Mouse (Mus musculus): ENCODE data around the gene Fam83g. TPM values are rescaled to one million over a fixed set of nuclear protein-coding genes. Genes with fewer than 3 reads are reported as not detected.
"Not testable (repeated sequence)": the region's sequence is repeated elsewhere in the genome, so short reads cannot be mapped to it uniquely, and the experiment has no call there.

Gene Fam83g
- not detected in 2 replicates for polyA plus RNA-seq (2012; ENCODE audit: insufficient read depth, insufficient read length, low replicate concordance, missing spikeins)

- TF ChIP-seq CTCF (IDR thresholded peaks at IDR 0.05; ENCODE audit: insufficient read depth, low read depth, low read length) (no peak), POLR2A (IDR thresholded peaks at IDR 0.05; ENCODE audit: insufficient read depth, low read depth, low read length) (no peak)
- peaks cover 19% of the 10 kb centered on the region for H3K4me1 ChIP-seq (ENCODE audit: control insufficient read depth, insufficient read depth, low read length)
- WGBS = 7% methylated on average over 76 of the region's 76 CpGs
- peak within 1 kb of the TSS; percentile 12; the same call in 1 of the 2 replicates for H3K4me3 ChIP-seq (ENCODE audit: insufficient read depth, low read depth, low read length)
- no peak within 1 kb of the TSS for H3K27ac ChIP-seq (ENCODE audit: insufficient read depth, low read depth, low read length)
Measured at GRCm38 (mm10) chr11:61683907-61684731, at the start of gene Fam83g. Gene Fam83g (plus strand): TSS chr11:61684091.

GRCm38 (mm10) chr11:61636309-61636708 lies 47.6 kb upstream of the Fam83g start:
- H3K4me3 ChIP-seq (ENCODE audit: insufficient read depth, low read depth, low read length); H3K27ac ChIP-seq (ENCODE audit: insufficient read depth, low read depth, low read length); H3K4me1 ChIP-seq (ENCODE audit: control insufficient read depth, insufficient read depth, low read length): not testable (repeated sequence)
- 98% methylated on average over 3 of the region's 4 CpGs for WGBS

GRCm38 (mm10) chr11:61637413-61637812 lies 46.5 kb upstream of the Fam83g start:
- 54% methylated on average over 1 of the region's 1 CpGs for WGBS
- TF ChIP-seq POLR2A (IDR thresholded peaks at IDR 0.05; ENCODE audit: insufficient read depth, low read depth, low read length) = no peak
- TF ChIP-seq CTCF (IDR thresholded peaks at IDR 0.05; ENCODE audit: insufficient read depth, low read depth, low read length) = no peak

GRCm38 (mm10) chr11:61637856-61638255 lies 46.0 kb upstream of the Fam83g start:
- no peak for TF ChIP-seq POLR2A (IDR thresholded peaks at IDR 0.05; ENCODE audit: insufficient read depth, low read depth, low read length)
- TF ChIP-seq CTCF (IDR thresholded peaks at IDR 0.05; ENCODE audit: insufficient read depth, low read depth, low read length) = no peak
- WGBS = 74% methylated on average over 3 of the region's 3 CpGs

More at GRCm38 (mm10) chr11:61637413-61637812, 46.5 kb upstream of the Fam83g start:
- Histone ChIP-seq H3K4me1 (ENCODE audit: control insufficient read depth, insufficient read depth, low read length) (no peaks in the 10 kb centered on the region), H3K27ac (ENCODE audit: insufficient read depth, low read depth, low read length) (no peak overlapping the region), H3K4me3 (ENCODE audit: insufficient read depth, low read depth, low read length) (no peak overlapping the region)

GRCm38 (mm10) chr11:61638764-61639536 lies 44.9 kb upstream of the Fam83g start:
- H3K27ac ChIP-seq (ENCODE audit: insufficient read depth, low read depth, low read length) = no peak overlapping the region
- no peak overlapping the region for H3K4me3 ChIP-seq (ENCODE audit: insufficient read depth, low read depth, low read length)
- H3K4me1 ChIP-seq (ENCODE audit: control insufficient read depth, insufficient read depth, low read length) = no peaks in the 10 kb centered on the region
- 81% methylated on average over 12 of the region's 12 CpGs for WGBS
- TF ChIP-seq POLR2A (IDR thresholded peaks at IDR 0.05; ENCODE audit: insufficient read depth, low read depth, low read length) = no peak
- TF ChIP-seq CTCF (IDR thresholded peaks at IDR 0.05; ENCODE audit: insufficient read depth, low read depth, low read length) = no peak

More at GRCm38 (mm10) chr11:61637856-61638255, 46.0 kb upstream of the Fam83g start:
- Histone ChIP-seq H3K4me1 (ENCODE audit: control insufficient read depth, insufficient read depth, low read length) (no peaks in the 10 kb centered on the region), H3K4me3 (ENCODE audit: insufficient read depth, low read depth, low read length) (no peak overlapping the region), H3K27ac (ENCODE audit: insufficient read depth, low read depth, low read length) (no peak overlapping the region)

GRCm38 (mm10) chr11:61639601-61640177 lies 44.2 kb upstream of the Fam83g start:
- H3K4me1 ChIP-seq (ENCODE audit: control insufficient read depth, insufficient read depth, low read length) = 0 out of 2 replicates have a peak, but pooled peaks cover 4% of the 10 kb centered on the region
- WGBS = 90% methylated on average over 6 of the region's 6 CpGs
- no peak overlapping the region for H3K27ac ChIP-seq (ENCODE audit: insufficient read depth, low read depth, low read length)
- TF ChIP-seq CTCF (IDR thresholded peaks at IDR 0.05; ENCODE audit: insufficient read depth, low read depth, low read length) = no peak
- no peak for TF ChIP-seq POLR2A (IDR thresholded peaks at IDR 0.05; ENCODE audit: insufficient read depth, low read depth, low read length)
- H3K4me3 ChIP-seq (ENCODE audit: insufficient read depth, low read depth, low read length) = no peak overlapping the region

GRCm38 (mm10) chr11:61640585-61640984 lies 43.3 kb upstream of the Fam83g start:
- WGBS = 53% methylated on average over 9 of the region's 9 CpGs
- H3K4me1 ChIP-seq (ENCODE audit: control insufficient read depth, insufficient read depth, low read length); H3K4me3 ChIP-seq (ENCODE audit: insufficient read depth, low read depth, low read length); H3K27ac ChIP-seq (ENCODE audit: insufficient read depth, low read depth, low read length): not testable (repeated sequence)

GRCm38 (mm10) chr11:61642106-61642505 lies 41.8 kb upstream of the Fam83g start:
- TF ChIP-seq POLR2A (IDR thresholded peaks at IDR 0.05; ENCODE audit: insufficient read depth, low read depth, low read length) = no peak
- TF ChIP-seq CTCF (IDR thresholded peaks at IDR 0.05; ENCODE audit: insufficient read depth, low read depth, low read length) = no peak
- Histone ChIP-seq H3K4me1 (ENCODE audit: control insufficient read depth, insufficient read depth, low read length) (0 out of 2 replicates have a peak, but pooled peaks cover 6% of the 10 kb centered on the region), H3K27ac (ENCODE audit: insufficient read depth, low read depth, low read length) (no peak overlapping the region), H3K4me3 (ENCODE audit: insufficient read depth, low read depth, low read length) (no peak overlapping the region)
- 88% methylated on average over 7 of the region's 7 CpGs for WGBS
